Mouse (Mus musculus) liver, adult 2 months (tissue): ENCODE data around the gene Gm38431. TPM values are rescaled to one million over a fixed set of nuclear protein-coding genes. Genes with fewer than 3 reads are reported as not detected.

Experiments
- DNase-seq: peaks from one replicate; pipeline ENCODE4 v3.0.0-alpha.2; 2011; ENCODE audit warnings: low read depth, low spot score; ENCODE audit errors: extremely low read depth
- H3K27ac ChIP-seq: fragments of 200-500 bp; replicated peaks from 2 replicates; pipeline ENCODE4 v1.5.1; 2012; ENCODE audit warnings: low read depth, mild to moderate bottlenecking, control low read depth, inconsistent platforms, low read length; ENCODE audit not compliant: insufficient read depth
- H3K27me3 ChIP-seq: fragments of 200-500 bp; 2 replicates; pipeline ENCODE4 v1.6.1; 2012; ENCODE audit warnings: mild to moderate bottlenecking, moderate library complexity, low read length, inconsistent platforms; ENCODE audit not compliant: control insufficient read depth, insufficient read depth
- H3K36me3 ChIP-seq: fragments of 200-500 bp; 2 replicates; pipeline ENCODE4 v1.6.1; 2012; ENCODE audit warnings: low read length, inconsistent platforms; ENCODE audit not compliant: control insufficient read depth, insufficient read depth
- H3K4me1 ChIP-seq: fragments of 200-500 bp; 2 replicates; pipeline ENCODE4 v1.6.1; 2011; ENCODE audit warnings: low read length; ENCODE audit not compliant: control insufficient read depth, insufficient read depth
- H3K4me3 ChIP-seq: fragments of 200-500 bp; 2 replicates; pipeline ENCODE4 v1.5.1; 2011; ENCODE audit warnings: low read depth, mild to moderate bottlenecking, control low read depth, low read length, moderate library complexity; ENCODE audit not compliant: insufficient read depth
- H3K79me2 ChIP-seq: fragments of 200-500 bp; 2 replicates; pipeline ENCODE4 v1.6.1; 2012; ENCODE audit warnings: inconsistent platforms, mild to moderate bottlenecking, low read length, moderate library complexity; ENCODE audit not compliant: control insufficient read depth, insufficient read depth
- H3K9ac ChIP-seq: fragments of 200-500 bp; 2 replicates; pipeline ENCODE4 v1.6.1; 2012; ENCODE audit warnings: low read depth, mild to moderate bottlenecking, control low read depth, inconsistent platforms, low read length
- CTCF ChIP-seq: fragments of 200-500 bp; IDR thresholded peaks from 2 replicates; pipeline ENCODE4 v1.5.1; 2011; ENCODE audit warnings: low read depth, low read length, control low read depth
- POLR2A ChIP-seq: fragments of 200-500 bp; IDR thresholded peaks from 2 replicates; pipeline ENCODE4 v1.6.1; 2011; ENCODE audit warnings: low read length, control low read depth; ENCODE audit not compliant: insufficient read depth; ENCODE audit errors: extremely low read depth
- WGBS: fragments of 180-500 bp; shearing (Covaris S2); methylation state at CpG from one replicate; pipeline ENCODE4 v1.1.7; 2018; 5-methylcytosine and 5-hydroxymethylcytosine counted together
- polyA plus RNA-seq: library from polyadenylated mRNA; depleted of rRNA; stranded (reverse); fragments of >200 nt; gene quantifications from 2 replicates; pipeline ENCODE4 v1.2.3, GENCODE M21; 2012; rRNA removed
- total RNA-seq: library from RNA; depleted of rRNA; stranded (reverse); fragments of >200 nt; gene quantifications from 2 replicates; pipeline ENCODE4 v1.2.3, GENCODE M21; 2014; rRNA removed

Gene Gm38431
- total and polyA plus RNA-seq, 2 experiments, result 2.5 to 5.8 TPM

GRCm38 (mm10) chr9:21018600-21018999 is 73.2 kb downstream of the Gm38431 start:
- H3K9ac ChIP-seq, result no peak overlapping the region
- no peaks in the 10 kb centered on the region for H3K27me3 ChIP-seq
- H3K79me2 ChIP-seq, result peaks cover 4% of the 10 kb centered on the region; the same call in 1 of the 2 replicates
- peaks cover 6% of the 10 kb centered on the region; the same call in 1 of the 2 replicates for H3K4me1 ChIP-seq
- no peak for DNase-seq
- H3K36me3 ChIP-seq, result peaks cover 12% of the 10 kb centered on the region
- no peak for TF ChIP-seq CTCF
- TF ChIP-seq POLR2A, result no peak
- 84% methylated on average over 2 of the region's 2 CpGs for WGBS
- no peak overlapping the region for H3K27ac ChIP-seq
- no peak overlapping the region for H3K4me3 ChIP-seq

Other genes with a start within 250 kb of the Gm38431 start
- gene A230050P20Rik, start 223.4 kb downstream of the Gm38431 start, total RNA-seq, result 14.8 and 17.1 TPM in 2 replicates
- 112 and 186 TPM in 2 replicates for gene A230050P20Rik, start 223.4 kb downstream of the Gm38431 start, polyA plus RNA-seq
- 17.6 and 27.9 TPM in 2 replicates for gene Angptl6, start 212.3 kb downstream of the Gm38431 start, total RNA-seq
- 44.1 and 47.4 TPM in 2 replicates for gene Angptl6, start 212.3 kb downstream of the Gm38431 start, polyA plus RNA-seq
- 6.5 and 12.5 TPM in 2 replicates for gene Ppan, start 203.8 kb downstream of the Gm38431 start, total RNA-seq
- gene Ppan, start 203.8 kb downstream of the Gm38431 start, polyA plus RNA-seq, result 32.6 and 69.6 TPM in 2 replicates
- 51.7 and 60.4 TPM in 2 replicates for gene Eif3g, start 193.4 kb downstream of the Gm38431 start, total RNA-seq
- 91.8 and 98.3 TPM in 2 replicates for gene Eif3g, start 193.4 kb downstream of the Gm38431 start, polyA plus RNA-seq
- gene Dnmt1, start 132.1 kb downstream of the Gm38431 start, total RNA-seq, result 5.3 and 6.6 TPM in 2 replicates
- 4.4 and 5.5 TPM in 2 replicates for gene Dnmt1, start 132.1 kb downstream of the Gm38431 start, polyA plus RNA-seq
- 1.2 and 2.1 TPM in 2 replicates for gene S1pr2, start 115.2 kb downstream of the Gm38431 start, total RNA-seq
- gene S1pr2, start 115.2 kb downstream of the Gm38431 start, polyA plus RNA-seq, result 2.9 and 3.9 TPM in 2 replicates
- 16.0 and 21.9 TPM in 2 replicates for gene Mrpl4, start 89.3 kb downstream of the Gm38431 start, total RNA-seq
- 72.4 and 79.8 TPM in 2 replicates for gene Mrpl4, start 89.3 kb downstream of the Gm38431 start, polyA plus RNA-seq
- 8.6 and 9.6 TPM in 2 replicates for gene Icam1, start 76.0 kb downstream of the Gm38431 start, total RNA-seq
- 5.8 and 11.6 TPM in 2 replicates for gene Icam1, start 76.0 kb downstream of the Gm38431 start, polyA plus RNA-seq
- 0.28 TPM in 1 of 2 replicates, not detected in the other for gene Icam4, start 62.6 kb downstream of the Gm38431 start, total RNA-seq
- gene Icam4, start 62.6 kb downstream of the Gm38431 start, polyA plus RNA-seq, result 0.62 and 0.81 TPM in 2 replicates
- 0.07 TPM in 1 of 2 replicates, not detected in the other for gene Icam5, start 59.9 kb downstream of the Gm38431 start, total RNA-seq
- 0.02 and 0.09 TPM in 2 replicates for gene Icam5, start 59.9 kb downstream of the Gm38431 start, polyA plus RNA-seq
- gene Zglp1, start 24.9 kb downstream of the Gm38431 start, total RNA-seq, result not detected in 2 replicates
- 0.39 TPM in 1 of 2 replicates, not detected in the other for gene Zglp1, start 24.9 kb downstream of the Gm38431 start, polyA plus RNA-seq
- 0.46 and 0.54 TPM in 2 replicates for gene Gm49373, start 18.9 kb downstream of the Gm38431 start, total RNA-seq
- 0.05 and 0.10 TPM in 2 replicates for gene Gm49373, start 18.9 kb downstream of the Gm38431 start, polyA plus RNA-seq
- gene Fdx1l, start 18.4 kb downstream of the Gm38431 start, total RNA-seq, result 30.6 and 31.1 TPM in 2 replicates
- 45.3 and 50.3 TPM in 2 replicates for gene Fdx1l, start 18.4 kb downstream of the Gm38431 start, polyA plus RNA-seq
- gene Raver1, start within 50 bp of the Gm38431 start, total RNA-seq, result 1.8 and 5.3 TPM in 2 replicates
- 19.6 and 22.1 TPM in 2 replicates for gene Raver1, start within 50 bp of the Gm38431 start, polyA plus RNA-seq
- 9.3 and 16.4 TPM in 2 replicates for gene Tyk2, start 39.2 kb upstream of the Gm38431 start, total RNA-seq
- 18.2 and 21.0 TPM in 2 replicates for gene Tyk2, start 39.2 kb upstream of the Gm38431 start, polyA plus RNA-seq
- 27.4 and 36.0 TPM in 2 replicates for gene Cdc37, start 58.0 kb upstream of the Gm38431 start, total RNA-seq
- 41.2 and 41.8 TPM in 2 replicates for gene Cdc37, start 58.0 kb upstream of the Gm38431 start, polyA plus RNA-seq
- 1.0 and 1.5 TPM in 2 replicates for gene Pde4a, start 73.7 kb upstream of the Gm38431 start, total RNA-seq
- 1.9 and 3.5 TPM in 2 replicates for gene Pde4a, start 73.7 kb upstream of the Gm38431 start, polyA plus RNA-seq
- gene Keap1, start 147.4 kb upstream of the Gm38431 start, total RNA-seq, result 29.5 and 37.3 TPM in 2 replicates
- gene Keap1, start 147.4 kb upstream of the Gm38431 start, polyA plus RNA-seq, result 69.1 and 76.4 TPM in 2 replicates
- gene S1pr5, start 156.4 kb upstream of the Gm38431 start, total RNA-seq, result 3.3 and 4.1 TPM in 2 replicates
- gene S1pr5, start 156.4 kb upstream of the Gm38431 start, polyA plus RNA-seq, result 5.3 and 9.9 TPM in 2 replicates
- 22.3 and 27.3 TPM in 2 replicates for gene Atg4d, start 173.3 kb upstream of the Gm38431 start, total RNA-seq
- 42.2 and 45.8 TPM in 2 replicates for gene Atg4d, start 173.3 kb upstream of the Gm38431 start, polyA plus RNA-seq
- 5.0 and 6.5 TPM in 2 replicates for gene Kri1, start 196.0 kb upstream of the Gm38431 start, total RNA-seq
- 6.3 and 9.7 TPM in 2 replicates for gene Kri1, start 196.0 kb upstream of the Gm38431 start, polyA plus RNA-seq
- gene Cdkn2d, start 199.4 kb upstream of the Gm38431 start, total RNA-seq, result 3.0 and 3.9 TPM in 2 replicates
- 5.1 and 5.2 TPM in 2 replicates for gene Cdkn2d, start 199.4 kb upstream of the Gm38431 start, polyA plus RNA-seq
- 0.07 and 0.55 TPM in 2 replicates for gene Ap1m2, start 220.3 kb upstream of the Gm38431 start, total RNA-seq
- gene Ap1m2, start 220.3 kb upstream of the Gm38431 start, polyA plus RNA-seq, result 0.06 and 0.28 TPM in 2 replicates
- 3.8 and 4.9 TPM in 2 replicates for gene Slc44a2, start 228.7 kb upstream of the Gm38431 start, total RNA-seq
- 3.9 and 5.8 TPM in 2 replicates for gene Slc44a2, start 228.7 kb upstream of the Gm38431 start, polyA plus RNA-seq